Mouse (Mus musculus) spleen, postnatal 4 days (tissue): ENCODE results near the gene Cldn19.

ENCODE experiments used
- DNase-seq, 2 experiments: peaks; one replicate each; pipeline ENCODE4 v3.0.0; 2022; ENCODE audit warnings: low spot score in 2 of 2

Cldn19 gene

GRCm38 (mm10) chr4:119255351-119255750 is at the start of gene Cldn19:
TSS of gene Cldn19 (plus strand) at chr4:119255414.
- no peak for DNase-seq

- no peak for DNase-seq
These were observed 38.5 kb upstream of the Cldn19 start for GRCm38 (mm10) chr4:119216667-119217066.

- DNase-seq: no peak
These were observed 37.0 kb upstream of the Cldn19 start, which contains the start of gene Tmem269 for GRCm38 (mm10) chr4:119218169-119218568. TSS of gene Tmem269 (minus strand) at chr4:119218217.

- peak in 1 of 2 experiments; percentile 25 for DNase-seq
These were observed 31.5 kb upstream of the Cldn19 start for GRCm38 (mm10) chr4:119223696-119224095.

- DNase-seq: no peak
These were observed 30.7 kb upstream of the Cldn19 start for GRCm38 (mm10) chr4:119224534-119224933.

GRCm38 (mm10) chr4:119225719-119226118 is 29.5 kb upstream of the Cldn19 start:
- DNase-seq: no peak

- no peak for DNase-seq
These were observed 28.5 kb upstream of the Cldn19 start for GRCm38 (mm10) chr4:119226751-119227150.

GRCm38 (mm10) chr4:119232410-119233255 is 22.6 kb upstream of the Cldn19 start, which contains the start of the genes AU022252 and P3h1:
TSS of gene AU022252 (minus strand) at chr4:119232712.
TSS of gene P3h1 (plus strand) at chr4:119232915.
- peak; percentile 99 for DNase-seq

GRCm38 (mm10) chr4:119233256-119233901 is 21.8 kb upstream of the Cldn19 start:
- DNase-seq: peak; percentile 49 to 83

GRCm38 (mm10) chr4:119234348-119234747 is 20.9 kb upstream of the Cldn19 start:
- DNase-seq: no peak

GRCm38 (mm10) chr4:119238661-119239060 is 16.6 kb upstream of the Cldn19 start:
- no peak for DNase-seq

GRCm38 (mm10) chr4:119239181-119239682 is 16.0 kb upstream of the Cldn19 start:
- DNase-seq: peak in 1 of 2 experiments; percentile 27

- peak; percentile 33 to 70 for DNase-seq
These were observed 13.6 kb upstream of the Cldn19 start for GRCm38 (mm10) chr4:119241664-119242063.

GRCm38 (mm10) chr4:119242571-119242970 is 12.6 kb upstream of the Cldn19 start:
- no peak for DNase-seq

- DNase-seq: no peak
These were observed 10.6 kb upstream of the Cldn19 start for GRCm38 (mm10) chr4:119244468-119245240.

GRCm38 (mm10) chr4:119245556-119245955 is 9.7 kb upstream of the Cldn19 start:
- DNase-seq: no peak

GRCm38 (mm10) chr4:119245961-119246360 is 9.3 kb upstream of the Cldn19 start:
- no peak for DNase-seq

- no peak for DNase-seq
These were observed 8.5 kb upstream of the Cldn19 start for GRCm38 (mm10) chr4:119246688-119247225.

GRCm38 (mm10) chr4:119247462-119248235 is 7.6 kb upstream of the Cldn19 start:
- peak; percentile 62 to 84 for DNase-seq

GRCm38 (mm10) chr4:119248407-119248965 is 6.7 kb upstream of the Cldn19 start:
- no peak for DNase-seq
